Mouse (Mus musculus): ENCODE results near the gene Dnajc7.

Gene Dnajc7

GRCm38 (mm10) chr11:100581756-100582155 is 38.2 kb downstream of the Dnajc7 start:
- DNase-seq (ENCODE audit: low read depth, low spot score), result no peak

- no peak for DNase-seq (ENCODE audit: low read depth, low spot score)
Observed at GRCm38 (mm10) chr11:100580275-100580674, 39.7 kb downstream of the Dnajc7 start.

- no peak for DNase-seq (ENCODE audit: low read depth, low spot score)
Observed at GRCm38 (mm10) chr11:100579116-100579799, 40.7 kb downstream of the Dnajc7 start.

- no peak for DNase-seq (ENCODE audit: low read depth, low spot score)
Observed at GRCm38 (mm10) chr11:100577852-100578599, 41.9 kb downstream of the Dnajc7 start.

- DNase-seq (ENCODE audit: low read depth, low spot score), result no peak
Observed at GRCm38 (mm10) chr11:100576256-100576655, 43.7 kb downstream of the Dnajc7 start.

- no peak for DNase-seq (ENCODE audit: low read depth, low spot score)
Observed at GRCm38 (mm10) chr11:100575484-100575855, 44.5 kb downstream of the Dnajc7 start.

- peak; percentile 87 for DNase-seq (ENCODE audit: low read depth, low spot score)
Observed at GRCm38 (mm10) chr11:100574708-100575483, 45.1 kb downstream of the Dnajc7 start, which contains the start of gene Cnp. Gene Cnp (plus strand): TSS chr11:100574904.

GRCm38 (mm10) chr11:100574188-100574587 is 45.8 kb downstream of the Dnajc7 start:
- peak; percentile 77 for DNase-seq (ENCODE audit: low read depth, low spot score)

- DNase-seq (ENCODE audit: low read depth, low spot score), result peak; percentile 44
Observed at GRCm38 (mm10) chr11:100571202-100571567, 48.8 kb downstream of the Dnajc7 start.

- DNase-seq (ENCODE audit: low read depth, low spot score), result peak; percentile 75
Observed at GRCm38 (mm10) chr11:100570430-100571201, 49.4 kb downstream of the Dnajc7 start.

GRCm38 (mm10) chr11:100569789-100570188 is 50.2 kb downstream of the Dnajc7 start:
- DNase-seq (ENCODE audit: low read depth, low spot score), result no peak

GRCm38 (mm10) chr11:100568692-100569091 is 51.3 kb downstream of the Dnajc7 start:
- DNase-seq (ENCODE audit: low read depth, low spot score), result no peak

GRCm38 (mm10) chr11:100567815-100568245 is 52.1 kb downstream of the Dnajc7 start:
- DNase-seq (ENCODE audit: low read depth, low spot score), result no peak

- DNase-seq (ENCODE audit: low read depth, low spot score), result no peak
Observed at GRCm38 (mm10) chr11:100567229-100567628, 52.7 kb downstream of the Dnajc7 start.

- DNase-seq (ENCODE audit: low read depth, low spot score), result no peak
Observed at GRCm38 (mm10) chr11:100564703-100565102, 55.3 kb downstream of the Dnajc7 start.

GRCm38 (mm10) chr11:100564297-100564696 is 55.7 kb downstream of the Dnajc7 start:
- no peak for DNase-seq (ENCODE audit: low read depth, low spot score)

- no peak for DNase-seq (ENCODE audit: low read depth, low spot score)
Observed at GRCm38 (mm10) chr11:100561748-100562147, 58.2 kb downstream of the Dnajc7 start.

- DNase-seq (ENCODE audit: low read depth, low spot score), result no peak
Observed at GRCm38 (mm10) chr11:100559476-100559875, 60.5 kb downstream of the Dnajc7 start.

GRCm38 (mm10) chr11:100557563-100557962 is 62.4 kb downstream of the Dnajc7 start:
- DNase-seq (ENCODE audit: low read depth, low spot score), result no peak

GRCm38 (mm10) chr11:100555583-100555982 is 64.4 kb downstream of the Dnajc7 start:
- DNase-seq (ENCODE audit: low read depth, low spot score), result peak; percentile 81

- no peak for DNase-seq (ENCODE audit: low read depth, low spot score)
Observed at GRCm38 (mm10) chr11:100552842-100553241, 67.1 kb downstream of the Dnajc7 start.
